Mouse (Mus musculus) left cerebral cortex, postnatal 25 days (tissue): ENCODE measurements around the gene Angptl4. TPM values are rescaled to one million over a fixed set of nuclear protein-coding genes. Genes with fewer than 3 reads are reported as not detected.

Experiments used
- total RNA-seq, 2 experiments: library from RNA; stranded (reverse); gene quantifications; 2 replicates each; pipeline ENCODE4 v1.2.3; 2021

Angptl4 gene
- total RNA-seq, 2 experiments from 2014 or later = 3.9 to 4.1 TPM

Other genes with a start within 250 kb of the Angptl4 start
- gene Myo1f, start 226.1 kb downstream of the Angptl4 start, total RNA-seq = 1 to 10 TPM; 1.6 to 2.2 TPM
- gene Zfp414, start 152.7 kb downstream of the Angptl4 start, total RNA-seq = 10 to 100 TPM; 43.0 to 45.3 TPM
- not detected for gene Pram1, start 143.8 kb downstream of the Angptl4 start, total RNA-seq
- gene Hnrnpm, start 95.0 kb downstream of the Angptl4 start, total RNA-seq = 100 to 1,000 TPM; 120 to 129 TPM
- 10 to 100 TPM; 86.1 to 87.2 TPM for gene March2, start 63.2 kb downstream of the Angptl4 start, total RNA-seq
- gene Rab11b, start 21.3 kb downstream of the Angptl4 start, total RNA-seq = 100 to 1,000 TPM; 328 to 343 TPM
- 10 to 100 TPM; 37.0 to 39.7 TPM for gene Kank3, start 28.7 kb upstream of the Angptl4 start, total RNA-seq
- 100 to 1,000 TPM; 675 to 677 TPM for gene Rps28, start 42.7 kb upstream of the Angptl4 start, total RNA-seq
- 100 to 1,000 TPM; 196 to 205 TPM for gene Ndufa7, start 42.7 kb upstream of the Angptl4 start, total RNA-seq
- 10 to 100 TPM; 28.1 to 28.3 TPM for gene Cd320, start 61.3 kb upstream of the Angptl4 start, total RNA-seq
- gene Gm7029, start 92.0 kb upstream of the Angptl4 start, total RNA-seq = not detected
- gene Kifc1, start 108.8 kb upstream of the Angptl4 start, total RNA-seq = 1 to 10 TPM; 3.0 to 3.4 TPM
- gene Platr17, start 123.3 kb upstream of the Angptl4 start, total RNA-seq = under 1 TPM in 1 of 2 experiments, not detected in 1; 0.57 TPM
- 10 to 100 TPM; 26.0 to 26.2 TPM for gene Daxx, start 127.6 kb upstream of the Angptl4 start, total RNA-seq
- gene Tapbp, start 134.1 kb upstream of the Angptl4 start, total RNA-seq = 10 to 100 TPM; 32.7 to 37.7 TPM
- 10 to 100 TPM; 28.1 to 32.1 TPM for gene Zbtb22, start 134.1 kb upstream of the Angptl4 start, total RNA-seq
- 10 to 100 TPM; 55.2 to 66.8 TPM for gene Rgl2, start 147.7 kb upstream of the Angptl4 start, total RNA-seq
- 100 to 1,000 TPM in 1 of 2 experiments, 10 to 100 TPM in 1; 89.7 to 104 TPM for gene Pfdn6, start 158.5 kb upstream of the Angptl4 start, total RNA-seq
- 10 to 100 TPM; 11.2 to 12.0 TPM for gene Wdr46, start 158.8 kb upstream of the Angptl4 start, total RNA-seq
- gene B3galt4, start 169.7 kb upstream of the Angptl4 start, total RNA-seq = 1 to 10 TPM; 5.8 to 6.4 TPM
- 10 to 100 TPM; 78.4 to 81.9 TPM for gene Vps52, start 174.0 kb upstream of the Angptl4 start, total RNA-seq
- gene Rps18, start 174.2 kb upstream of the Angptl4 start, total RNA-seq = 100 to 1,000 TPM; 296 to 299 TPM
- 10 to 100 TPM; 12.3 to 15.9 TPM for gene H2-K1, start 218.5 kb upstream of the Angptl4 start, total RNA-seq
- gene Ring1, start 242.8 kb upstream of the Angptl4 start, total RNA-seq = 10 to 100 TPM; 28.4 to 32.2 TPM
- 10 to 100 TPM; 33.3 to 35.1 TPM for gene H2-Ke6, start 246.2 kb upstream of the Angptl4 start, total RNA-seq
- 10 to 100 TPM; 96.2 to 98.6 TPM for gene Slc39a7, start 249.9 kb upstream of the Angptl4 start, total RNA-seq
- 10 to 100 TPM; 79.5 to 83.1 TPM for gene Rxrb, start 250.0 kb upstream of the Angptl4 start, total RNA-seq